Mouse (Mus musculus) thymus, adult 2 months (tissue): ENCODE results near the gene Ldhb.

Experiments
- CTCF ChIP-seq: fragments of 200-500 bp; IDR thresholded peaks from 2 replicates; pipeline ENCODE4 v1.5.1; 2012; ENCODE audit warnings: mild to moderate bottlenecking, control low read depth, low read length, moderate library complexity, borderline replicate concordance; ENCODE audit not compliant: control insufficient read depth, poor library complexity, insufficient read depth; ENCODE audit errors: extremely low read depth
- POLR2A ChIP-seq: fragments of 200-500 bp; IDR thresholded peaks from 2 replicates; pipeline ENCODE4 v1.6.1; 2012; ENCODE audit warnings: mild to moderate bottlenecking, low read length, control low read depth, moderate library complexity; ENCODE audit not compliant: control insufficient read depth, poor library complexity, insufficient read depth; ENCODE audit errors: extremely low read depth

- 0 out of 2 replicates have a peak, but pooled peaks have one; percentile 19 for TF ChIP-seq POLR2A
- TF ChIP-seq CTCF: no peak
Observed at GRCm38 (mm10) chr6:142511516-142512135, 3.9 kb upstream of the Ldhb start.
